Mouse (Mus musculus) thymus, postnatal 25 days (tissue): ENCODE measurements around the gene Xpnpep1.

Source experiments
- DNase-seq: peaks from one replicate; pipeline ENCODE4 v3.0.0; 2022

Xpnpep1 gene

GRCm38 (mm10) chr19:53040164-53041132 is at the start of gene Xpnpep1:
Gene Xpnpep1 (minus strand): TSS chr19:53040214.
- DNase-seq: no peak

DNA sequence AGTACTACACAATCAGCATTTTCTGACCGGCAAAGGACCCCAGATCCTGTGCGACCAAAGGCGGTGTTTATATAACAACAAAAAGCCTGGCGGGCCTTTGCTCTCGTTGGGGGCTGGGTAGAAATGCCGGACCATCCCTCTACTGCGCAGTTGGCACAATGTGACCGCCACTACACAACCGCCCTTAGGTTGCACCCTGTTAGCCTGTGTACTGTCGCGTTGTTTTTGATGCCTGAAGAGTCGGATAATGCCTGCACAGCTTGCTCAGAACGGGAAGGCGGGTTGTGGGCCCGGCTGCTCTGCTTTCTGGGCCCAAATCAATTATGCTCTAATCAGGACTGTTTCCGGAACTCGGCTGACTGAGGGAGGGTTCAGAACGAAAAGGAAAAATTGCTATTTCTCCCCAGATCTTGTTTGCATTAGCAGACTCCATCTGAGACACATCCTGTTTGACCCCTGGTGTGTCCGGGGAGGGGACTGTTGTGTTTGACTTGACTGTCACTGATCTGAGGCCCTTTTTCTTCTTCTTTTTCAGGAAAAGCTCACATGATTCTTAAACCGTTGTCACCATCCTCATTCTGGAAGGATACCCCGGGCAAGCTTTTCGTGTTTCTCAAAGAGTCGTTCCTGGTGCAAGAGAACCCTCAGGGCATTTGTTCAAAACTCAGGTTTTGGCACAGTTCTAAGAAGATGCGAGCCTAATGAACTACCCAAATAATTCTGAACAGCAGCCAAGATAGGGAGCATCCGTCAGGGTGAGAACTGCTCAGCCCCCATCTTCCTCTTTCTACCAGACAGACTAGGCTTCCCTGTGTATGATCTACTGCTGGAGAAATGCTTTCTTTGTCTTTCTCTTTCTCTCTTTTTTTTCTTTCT is 47.5 kb upstream of the Xpnpep1 start:
- DNase-seq: no peak

GRCm38 (mm10) chr19:53086861-53087260 is 46.8 kb upstream of the Xpnpep1 start:
- no peak for DNase-seq

DNA sequence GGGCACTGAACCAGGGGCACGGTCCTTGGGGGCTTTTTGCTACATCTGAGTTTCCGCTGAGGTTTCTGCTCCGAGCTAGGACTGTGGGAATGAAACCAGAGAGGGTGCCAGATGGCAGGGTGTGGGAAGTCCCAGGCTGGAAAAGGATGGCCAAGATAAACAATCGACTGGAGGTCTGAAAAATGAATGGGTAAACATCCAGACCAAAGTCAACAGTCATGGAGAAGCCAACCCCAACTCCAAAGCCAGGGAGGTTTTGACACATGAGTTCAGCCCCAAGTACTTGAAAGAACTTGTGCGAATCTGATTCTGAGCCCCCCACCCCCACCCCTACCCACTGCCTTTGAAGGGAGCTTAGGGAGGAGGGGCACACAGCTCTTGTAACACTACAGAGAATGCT is 44.7 kb upstream of the Xpnpep1 start:
- no peak for DNase-seq

DNA sequence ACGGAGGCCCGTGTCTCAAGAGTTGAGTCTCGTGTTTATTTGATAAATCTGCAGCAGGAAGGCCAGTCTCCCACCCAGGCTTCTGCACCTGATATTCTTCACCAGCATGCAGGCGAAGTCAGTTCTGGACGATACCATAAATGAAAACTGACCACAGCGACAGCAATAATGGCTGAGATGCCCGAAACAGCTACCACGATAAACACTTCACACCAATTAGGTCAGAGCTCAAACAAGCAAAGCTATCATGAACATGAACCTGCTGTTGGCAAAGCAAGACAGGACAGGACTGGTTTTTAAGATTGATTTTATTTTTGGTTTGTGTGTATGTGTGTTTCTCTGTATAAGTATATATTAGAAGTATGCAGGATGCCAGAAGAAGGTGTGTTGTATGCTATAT is 42.8 kb upstream of the Xpnpep1 start:
- no peak for DNase-seq

- DNase-seq: no peak
Measured at GRCm38 (mm10) chr19:53081339-53081738, 41.3 kb upstream of the Xpnpep1 start.

- DNase-seq: no peak
Measured at GRCm38 (mm10) chr19:53080921-53081320, 40.9 kb upstream of the Xpnpep1 start.

DNA sequence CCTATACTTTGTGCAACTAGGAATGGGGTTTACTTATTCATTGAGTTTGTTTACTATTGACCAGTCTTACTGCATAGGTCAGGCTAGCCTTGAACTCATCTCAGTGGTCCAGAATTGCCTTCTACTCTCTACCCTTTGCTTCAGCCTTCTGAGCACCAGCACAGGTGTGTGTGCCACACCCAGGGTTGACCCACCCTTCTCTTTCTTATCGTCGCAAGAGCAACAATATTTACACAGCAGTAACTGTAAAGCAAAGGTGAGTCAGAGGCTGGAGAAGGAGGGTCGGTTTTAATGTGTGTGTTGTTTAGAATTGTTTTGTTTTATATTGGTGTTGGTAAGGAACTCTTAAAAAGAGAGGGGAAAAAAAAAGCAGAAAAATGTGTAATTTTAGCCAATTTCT is 40.5 kb upstream of the Xpnpep1 start:
- DNase-seq: no peak

- no peak for DNase-seq
Measured at GRCm38 (mm10) chr19:53080026-53080425, 40.0 kb upstream of the Xpnpep1 start.

DNA sequence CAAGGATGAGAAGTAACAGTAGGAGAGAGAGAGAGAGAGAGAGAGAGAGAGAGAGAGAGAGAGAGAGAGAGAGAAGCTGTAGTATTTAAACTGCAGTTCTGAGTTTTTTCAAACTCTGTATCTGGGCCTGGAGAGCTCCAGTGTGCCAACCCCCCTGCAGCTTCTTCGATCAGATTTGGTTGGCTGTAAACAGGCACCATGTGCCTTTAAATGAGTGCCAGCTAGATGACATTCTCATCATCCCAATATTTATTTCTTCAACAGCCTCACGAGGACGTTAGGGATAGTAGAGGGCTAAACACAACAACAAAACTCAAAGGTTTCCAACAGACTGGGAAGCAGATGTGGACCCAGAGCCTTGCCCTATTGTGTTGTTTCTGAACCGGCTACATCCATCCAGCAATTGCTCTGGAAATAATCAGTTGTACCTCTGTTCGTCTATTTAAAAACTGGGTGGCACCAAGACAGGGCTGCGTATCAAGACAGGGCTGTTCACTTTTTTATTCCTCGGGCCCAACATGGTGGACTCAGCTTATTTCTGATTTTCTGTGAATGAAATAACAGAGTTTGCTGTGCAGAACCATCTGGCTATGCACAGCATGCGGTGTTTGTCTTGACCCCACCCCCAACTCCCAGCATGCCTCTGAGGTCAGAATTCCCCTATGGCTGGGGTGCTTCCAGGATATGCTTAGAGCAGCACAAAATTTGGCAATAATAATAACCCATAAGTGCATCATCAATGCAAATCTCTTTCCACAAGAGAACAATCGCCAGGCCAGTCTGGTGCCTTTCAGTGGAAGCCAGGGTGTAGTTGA is 38.5 kb upstream of the Xpnpep1 start:
- no peak for DNase-seq

- no peak for DNase-seq
Measured at GRCm38 (mm10) chr19:53077278-53077677, 37.3 kb upstream of the Xpnpep1 start.

GRCm38 (mm10) chr19:53076238-53076981 is 36.4 kb upstream of the Xpnpep1 start:
- no peak for DNase-seq

- DNase-seq: no peak
Measured at GRCm38 (mm10) chr19:53075896-53076237, 35.9 kb upstream of the Xpnpep1 start.

DNA sequence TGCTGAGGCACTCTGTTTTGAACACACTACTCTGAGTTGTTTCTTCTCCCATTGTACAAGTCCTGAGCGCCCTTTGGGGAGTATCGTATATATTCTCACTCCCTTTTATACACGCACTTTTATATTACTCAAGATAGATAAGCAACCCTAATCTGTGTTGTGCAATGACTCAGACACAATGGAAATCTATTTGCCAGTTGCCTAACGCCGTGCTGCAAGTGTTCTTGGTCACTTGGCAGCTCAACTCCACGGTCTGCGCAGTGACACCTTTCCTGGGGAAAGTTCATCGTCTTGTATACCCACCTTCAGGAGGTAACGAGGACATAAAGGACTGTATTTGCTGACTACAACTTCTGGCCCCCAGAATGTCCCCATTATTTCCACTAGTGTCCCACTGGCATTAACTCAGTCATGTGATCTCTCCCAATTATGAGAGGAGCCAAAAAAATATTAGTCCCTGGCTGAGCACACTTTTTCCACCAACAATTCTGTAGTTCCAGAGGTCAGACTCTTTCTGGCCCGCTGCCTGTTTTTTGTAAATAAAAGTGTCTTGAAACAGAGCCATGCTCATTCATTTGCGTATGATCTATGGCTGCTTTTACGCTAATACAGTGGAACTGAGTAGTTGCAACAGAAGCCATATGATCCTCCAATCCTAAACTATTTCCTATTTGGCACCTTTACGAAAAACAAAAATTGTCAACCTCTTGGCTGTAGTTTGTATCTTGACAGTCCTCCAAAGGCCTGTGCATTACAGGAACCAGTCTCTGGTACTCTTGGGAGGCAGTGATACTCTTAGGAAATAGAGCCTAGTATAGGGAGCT is 35.1 kb upstream of the Xpnpep1 start:
- no peak for DNase-seq

GRCm38 (mm10) chr19:53073521-53073920 is 33.5 kb upstream of the Xpnpep1 start:
- peak; percentile 10 for DNase-seq

GRCm38 (mm10) chr19:53072406-53072805 is 32.4 kb upstream of the Xpnpep1 start:
- DNase-seq: no peak

DNA sequence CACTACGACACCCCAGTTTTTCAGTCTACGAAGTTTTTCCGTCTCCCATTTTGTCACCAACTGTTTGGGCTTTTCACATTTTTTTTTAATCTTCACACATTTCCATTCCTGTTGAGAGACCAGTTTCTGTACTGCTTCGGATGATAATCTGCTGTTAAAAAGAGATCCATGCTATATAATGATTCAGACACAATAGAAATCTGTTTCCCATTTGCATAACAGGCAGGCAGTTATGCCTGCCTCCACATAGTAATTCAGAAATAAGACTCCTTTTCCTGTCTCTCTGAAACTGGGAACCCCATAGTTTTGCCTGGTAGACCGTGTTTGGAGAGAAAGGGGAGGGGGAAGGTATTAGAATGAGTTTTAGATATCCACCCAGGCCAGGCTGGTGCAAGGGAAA is 31.6 kb upstream of the Xpnpep1 start:
- DNase-seq: no peak

GRCm38 (mm10) chr19:53070870-53071269 is 30.9 kb upstream of the Xpnpep1 start:
- DNase-seq: no peak

GRCm38 (mm10) chr19:53069451-53069850 is 29.4 kb upstream of the Xpnpep1 start:
- no peak for DNase-seq

GRCm38 (mm10) chr19:53066934-53067333 is 26.9 kb upstream of the Xpnpep1 start:
- no peak for DNase-seq

DNA sequence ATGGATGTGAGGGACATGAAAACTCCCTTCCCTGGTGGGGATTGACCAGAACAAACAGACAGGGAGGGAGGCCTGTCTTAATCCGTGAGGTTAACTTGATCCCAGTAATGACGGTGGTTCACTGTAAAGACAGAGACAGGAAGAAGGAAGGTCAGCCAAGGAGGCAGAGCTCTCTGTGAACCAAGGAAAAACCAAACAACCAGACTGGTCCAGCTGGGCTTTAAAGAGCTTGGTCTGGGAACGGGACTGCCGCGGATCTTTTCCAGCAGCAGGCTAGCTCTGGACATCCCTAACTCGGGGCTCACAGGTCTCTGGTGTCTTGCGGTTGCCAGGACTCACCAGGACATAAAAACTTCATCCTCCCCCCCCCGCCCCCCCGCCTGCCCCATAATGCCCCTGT is 26.5 kb upstream of the Xpnpep1 start:
- no peak for DNase-seq
